Mouse (Mus musculus) forebrain, embryonic 14.5 days (tissue): ENCODE results near the gene Smtn. TPM values are rescaled to one million over a fixed set of nuclear protein-coding genes. Genes with fewer than 3 reads are reported as not detected.
A peak's percentile ranks its signal among the peaks of the same experiment; 100 is the strongest.

Experiments
- ATAC-seq: fragments of 200-750 bp; cut with Nextera tagmentation; 2 replicates; pipeline ENCODE4 v1.8.0; 2017; ENCODE audit warnings: mild to moderate bottlenecking, moderate library complexity
- DNase-seq: peaks from one replicate; pipeline ENCODE4 v3.0.0-alpha.2; 2015; ENCODE audit warnings: low spot score
- H3K27ac ChIP-seq: fragments of 300-500 bp; sonication (generic); 2 replicates; pipeline ENCODE4 v1.5.1; 2014; ENCODE audit warnings: low read depth, mild to moderate bottlenecking, control low read depth, low read length, moderate library complexity
- H3K27me3 ChIP-seq: fragments of 300-500 bp; sonication (generic); replicated peaks from 2 replicates; pipeline ENCODE4 v1.6.1; 2014; ENCODE audit warnings: low read length, control low read depth, mixed read lengths; ENCODE audit not compliant: control insufficient read depth, insufficient read depth
- H3K36me3 ChIP-seq: fragments of 300-500 bp; sonication (generic); 2 replicates; pipeline ENCODE4 v1.6.1; 2014; ENCODE audit warnings: low read length, control low read depth; ENCODE audit not compliant: control insufficient read depth, insufficient read depth
- H3K4me1 ChIP-seq: fragments of 300-500 bp; sonication (generic); 2 replicates; pipeline ENCODE4 v1.6.1; 2014; ENCODE audit warnings: antibody characterized with exemption, low read length, control low read depth; ENCODE audit not compliant: control insufficient read depth, insufficient read depth
- H3K4me2 ChIP-seq: fragments of 300-500 bp; sonication (generic); 2 replicates; pipeline ENCODE4 v1.6.1; 2014; ENCODE audit warnings: mild to moderate bottlenecking, control low read depth, low read length
- H3K4me3 ChIP-seq: fragments of 300-500 bp; sonication (generic); 2 replicates; pipeline ENCODE4 v1.5.1; 2014; ENCODE audit warnings: low read depth, low read length, control low read depth
- H3K9ac ChIP-seq: fragments of 300-500 bp; sonication (generic); 2 replicates; pipeline ENCODE4 v1.6.1; 2014; ENCODE audit warnings: mild to moderate bottlenecking, low read length, control low read depth, moderate library complexity
- H3K9me3 ChIP-seq: fragments of 300-500 bp; sonication (generic); replicated peaks from 2 replicates; pipeline ENCODE4 v1.6.1; 2016; ENCODE audit warnings: low read length, control low read depth, mixed read lengths; ENCODE audit not compliant: control insufficient read depth
- WGBS: fragments of 180-500 bp; shearing (Covaris S2); extraction: QIAGEN DNeasy Blood & Tissue Kit; methylation state at CpG from one replicate; pipeline ENCODE4 v1.1.7; 2014; 5-methylcytosine and 5-hydroxymethylcytosine counted together
- polyA plus RNA-seq: library from polyadenylated mRNA; unstranded; fragments of >200 nt; fragmentation: Nextera tagmentation; extraction: Ambion mirVana; gene quantifications from 2 replicates; pipeline ENCODE4 v1.2.1, GENCODE M21; 2014

The Smtn gene
- polyA plus RNA-seq, 1 experiment from 2014 or later: 11.6 TPM

DNA sequence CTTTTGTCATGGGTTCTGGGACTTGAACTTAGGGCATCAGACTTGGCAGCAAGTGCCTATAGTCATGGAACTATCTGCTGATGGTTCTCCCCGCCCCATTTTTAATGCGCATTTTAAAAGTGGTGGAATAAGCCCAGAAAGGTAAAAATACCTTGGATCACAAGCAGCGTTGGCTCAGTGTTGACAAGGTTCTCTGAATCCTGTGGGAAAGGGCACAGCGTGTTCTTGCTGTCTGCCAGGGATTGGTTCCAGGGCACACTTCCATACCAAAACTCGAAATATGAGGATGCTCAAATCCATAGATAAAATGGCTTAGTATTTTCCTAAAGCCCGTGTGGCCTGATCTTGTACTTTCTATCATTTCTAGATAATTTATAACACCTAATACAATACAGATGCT is 27.1 kb downstream of the Smtn start:
- DNase-seq (no peak), ATAC-seq (no peak)
- 88% methylated on average over 6 of the region's 6 CpGs for WGBS
- H3K4me1 ChIP-seq: peaks cover 7% of the 10 kb centered on the region; the same call in 1 of the 2 replicates
- no peak overlapping the region for H3K4me3 ChIP-seq
- H3K4me2 ChIP-seq: no peak overlapping the region
- no peaks in the 10 kb centered on the region for H3K9me3 ChIP-seq
- H3K36me3 ChIP-seq: no peaks in the 10 kb centered on the region
- H3K27ac ChIP-seq: no peak overlapping the region
- H3K27me3 ChIP-seq: 0 out of 2 replicates have a peak, but pooled peaks cover 12% of the 10 kb centered on the region
- no peak overlapping the region for H3K9ac ChIP-seq

DNA sequence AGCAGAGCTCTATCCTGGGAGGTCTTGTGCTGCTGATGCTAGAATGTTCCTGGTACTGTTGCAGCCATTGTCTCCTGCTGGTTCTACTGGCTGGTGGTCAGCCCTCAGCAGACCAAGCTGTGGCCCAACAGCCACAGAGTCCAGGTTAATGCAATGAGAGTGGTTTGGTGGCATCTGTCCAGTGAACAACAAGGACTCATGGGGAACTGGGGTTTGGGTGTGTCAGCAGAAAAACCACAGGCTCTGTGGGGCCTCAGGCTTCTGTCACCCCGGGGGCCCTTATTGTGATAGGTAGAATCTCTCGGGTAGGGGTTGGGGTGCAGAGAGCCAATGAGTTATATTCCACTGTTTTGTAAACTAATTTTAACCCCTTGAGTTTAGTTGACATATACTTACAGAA is 30.1 kb downstream of the Smtn start:
- DNase-seq: no peak
- ATAC-seq: no peak
- no peak overlapping the region for H3K9ac ChIP-seq
- 92% methylated on average over 2 of the region's 2 CpGs for WGBS
- H3K36me3 ChIP-seq: no peaks in the 10 kb centered on the region
- H3K4me3 ChIP-seq: no peak overlapping the region
- H3K4me2 ChIP-seq: no peak overlapping the region
- no peak overlapping the region for H3K27ac ChIP-seq
- no peaks in the 10 kb centered on the region for H3K27me3 ChIP-seq
- 0 out of 2 replicates have a peak, but pooled peaks cover 2% of the 10 kb centered on the region for H3K4me1 ChIP-seq
- H3K9me3 ChIP-seq: no peaks in the 10 kb centered on the region

DNA sequence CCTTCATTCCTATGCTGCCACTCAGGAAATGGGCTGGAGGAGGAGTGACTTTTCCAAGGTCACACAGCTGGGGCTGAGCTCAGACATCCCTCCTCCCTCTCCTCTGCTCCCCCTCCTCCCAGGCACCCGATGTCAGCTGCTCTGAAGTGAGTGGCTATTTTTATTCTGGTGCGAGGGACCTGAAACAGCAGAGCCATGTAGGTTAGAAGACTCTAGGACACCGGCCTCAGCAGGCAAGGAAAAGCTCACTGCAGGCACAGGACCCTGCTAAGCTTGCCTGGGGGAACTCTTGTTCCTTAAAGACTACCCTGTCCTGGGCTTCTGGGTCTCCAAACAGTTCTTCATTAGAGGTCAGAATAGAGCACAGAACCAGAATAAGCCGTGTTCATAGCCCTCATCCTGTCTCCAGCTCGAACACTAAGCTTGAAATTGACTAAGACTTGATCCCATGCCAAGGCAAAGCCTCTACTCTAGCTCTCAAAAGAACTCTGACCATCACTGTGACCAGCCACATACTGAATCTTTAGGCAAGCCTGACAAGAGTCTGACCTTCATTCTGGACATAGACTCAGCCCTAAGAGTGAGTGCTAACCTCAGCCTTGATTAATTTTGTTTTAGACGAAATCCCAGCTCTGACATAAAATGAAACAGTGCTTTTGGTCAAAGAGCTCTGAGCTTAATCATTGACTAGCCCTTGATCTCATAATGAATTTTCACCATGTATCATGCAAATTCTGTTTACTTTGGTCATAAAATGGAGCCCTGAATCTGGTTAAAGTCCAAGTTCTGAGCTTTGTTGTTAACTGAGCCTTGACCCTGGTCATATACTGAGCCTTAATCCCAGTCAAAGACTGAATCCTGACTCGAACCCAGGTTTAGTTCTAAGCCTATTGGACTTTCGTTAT is 31.0 kb downstream of the Smtn start:
- no peak overlapping the region for H3K27ac ChIP-seq
- H3K27me3 ChIP-seq: no peaks in the 10 kb centered on the region
- H3K4me3 ChIP-seq: no peak overlapping the region
- H3K36me3 ChIP-seq: no peaks in the 10 kb centered on the region
- no peaks in the 10 kb centered on the region for H3K9me3 ChIP-seq
- ATAC-seq (no peak), DNase-seq (no peak)
- 73% methylated on average over 8 of the region's 8 CpGs for WGBS
- H3K9ac ChIP-seq: no peak overlapping the region
- no peaks in the 10 kb centered on the region for H3K4me1 ChIP-seq
- no peak overlapping the region for H3K4me2 ChIP-seq

DNA sequence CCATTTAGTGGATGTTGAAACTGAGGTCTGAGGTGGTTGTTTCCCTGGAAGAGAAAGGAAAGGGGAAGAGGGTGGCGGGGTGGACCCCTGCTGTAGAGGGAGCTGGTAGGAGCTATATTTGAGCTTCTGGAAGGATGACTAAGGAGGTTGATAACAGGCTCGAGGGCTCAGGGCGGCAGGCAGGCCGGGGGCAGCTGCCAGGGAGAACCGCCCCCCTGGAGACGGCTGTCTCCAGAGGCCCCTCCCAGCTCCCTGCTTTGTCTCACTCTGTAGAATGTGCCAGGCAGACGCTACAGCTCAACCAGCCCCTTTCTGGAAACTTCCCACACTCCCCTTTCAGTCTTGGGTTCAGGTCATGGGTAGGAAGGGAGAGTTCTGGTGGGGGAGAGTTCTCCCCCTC is 32.2 kb downstream of the Smtn start:
- Histone ChIP-seq H3K4me3 (no peak overlapping the region), H3K9me3 (no peaks in the 10 kb centered on the region), H3K4me1 (no peaks in the 10 kb centered on the region), H3K27ac (no peak overlapping the region), H3K36me3 (no peaks in the 10 kb centered on the region), H3K4me2 (no peak overlapping the region), H3K9ac (no peak overlapping the region), H3K27me3 (no peaks in the 10 kb centered on the region)
- 36% methylated on average over 7 of the region's 7 CpGs for WGBS
- ATAC-seq (no peak), DNase-seq (no peak)

DNA sequence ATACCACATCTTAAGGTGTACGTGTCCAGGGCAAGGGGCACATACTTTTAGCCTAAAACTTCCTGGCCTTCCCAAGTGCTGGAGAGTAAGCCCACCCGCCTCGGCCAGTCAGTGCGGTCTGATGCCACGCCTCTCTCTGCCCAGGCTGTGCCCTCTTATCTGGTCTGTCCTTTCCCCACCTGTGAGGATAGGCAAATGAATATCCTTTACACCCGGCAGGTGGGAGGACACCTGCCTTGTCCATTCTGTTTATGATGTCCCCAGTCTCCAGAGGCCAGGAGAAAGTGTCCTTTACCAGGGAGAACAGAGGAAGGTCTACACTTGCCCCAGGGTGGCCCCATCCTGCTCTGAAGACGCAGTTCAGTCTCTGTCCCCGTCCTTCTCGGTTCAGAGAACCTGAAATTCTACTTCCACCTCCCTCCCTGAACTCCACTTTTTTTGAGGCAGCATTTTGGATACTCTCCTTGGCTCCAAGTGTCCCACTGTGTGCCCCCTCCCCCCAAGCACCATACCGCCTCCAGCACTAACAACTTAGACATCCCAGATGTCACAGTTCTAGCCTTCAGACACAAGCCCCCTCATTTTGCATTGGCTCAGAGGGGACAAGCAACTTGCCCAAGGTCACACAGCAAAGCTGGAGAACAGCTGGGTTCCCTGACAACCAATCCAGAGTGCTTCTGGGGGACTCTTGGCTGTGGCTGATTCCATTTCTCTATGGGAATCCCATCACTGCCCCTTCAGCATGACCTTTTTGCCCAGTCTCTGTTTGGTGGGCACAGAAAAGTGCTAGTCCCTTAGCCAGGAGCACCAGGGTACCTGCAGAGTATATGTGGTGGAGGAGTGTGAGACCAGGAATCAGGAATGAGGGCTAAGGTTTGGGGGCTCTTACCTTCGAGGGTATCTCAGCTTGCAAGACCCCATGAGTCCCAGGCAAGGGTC is 36.4 kb downstream of the Smtn start:
- Histone ChIP-seq H3K27me3 (no peaks in the 10 kb centered on the region), H3K4me1 (no peaks in the 10 kb centered on the region), H3K9me3 (no peaks in the 10 kb centered on the region), H3K4me2 (peak overlapping the region; percentile 18; the same call in 1 of the 2 replicates), H3K36me3 (no peaks in the 10 kb centered on the region), H3K9ac (0 out of 2 replicates have a peak overlapping the region, but pooled peaks have one; percentile 3), H3K4me3 (no peak overlapping the region), H3K27ac (no peak overlapping the region)
- no peak for ATAC-seq
- WGBS: 62% methylated on average over 11 of the region's 11 CpGs
- no peak for DNase-seq

DNA sequence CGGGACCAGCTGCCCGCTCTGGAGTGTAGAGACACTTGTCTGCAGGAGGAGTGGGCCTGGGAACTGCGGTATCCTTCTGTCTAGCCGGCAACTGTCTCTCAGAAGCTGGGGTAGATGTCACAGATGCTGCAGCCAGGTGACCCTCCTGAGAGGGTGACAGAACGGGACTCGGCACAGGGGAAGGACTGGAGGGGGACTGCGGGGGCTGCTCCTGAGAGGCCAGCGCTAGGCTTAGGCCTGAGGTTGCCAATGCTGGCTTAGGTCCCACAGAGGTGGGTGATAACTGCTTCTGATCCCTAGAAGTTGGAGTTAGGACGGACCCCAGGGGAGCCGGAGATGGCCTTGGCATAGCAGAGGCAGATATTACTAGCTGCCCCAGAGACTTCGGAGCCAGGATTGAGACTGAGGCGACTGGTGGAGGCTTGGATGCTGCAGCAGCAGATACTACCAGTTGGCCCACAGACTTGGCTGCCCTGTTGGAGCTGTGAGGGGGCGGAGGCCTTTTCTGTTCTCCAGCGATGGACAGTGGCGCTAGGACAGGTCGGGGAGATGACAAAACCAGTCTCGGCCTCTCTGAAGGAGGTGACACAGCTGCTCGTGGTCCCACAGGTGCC is 37.8 kb downstream of the Smtn start:
- no peaks in the 10 kb centered on the region for H3K4me1 ChIP-seq
- H3K4me3 ChIP-seq: no peak overlapping the region
- 84% methylated on average over 18 of the region's 18 CpGs for WGBS
- no peak overlapping the region for H3K27ac ChIP-seq
- H3K36me3 ChIP-seq: no peaks in the 10 kb centered on the region
- H3K9ac ChIP-seq: no peak overlapping the region
- DNase-seq: no peak
- ATAC-seq: no peak
- H3K9me3 ChIP-seq: no peaks in the 10 kb centered on the region
- no peaks in the 10 kb centered on the region for H3K27me3 ChIP-seq
- H3K4me2 ChIP-seq: no peak overlapping the region

DNA sequence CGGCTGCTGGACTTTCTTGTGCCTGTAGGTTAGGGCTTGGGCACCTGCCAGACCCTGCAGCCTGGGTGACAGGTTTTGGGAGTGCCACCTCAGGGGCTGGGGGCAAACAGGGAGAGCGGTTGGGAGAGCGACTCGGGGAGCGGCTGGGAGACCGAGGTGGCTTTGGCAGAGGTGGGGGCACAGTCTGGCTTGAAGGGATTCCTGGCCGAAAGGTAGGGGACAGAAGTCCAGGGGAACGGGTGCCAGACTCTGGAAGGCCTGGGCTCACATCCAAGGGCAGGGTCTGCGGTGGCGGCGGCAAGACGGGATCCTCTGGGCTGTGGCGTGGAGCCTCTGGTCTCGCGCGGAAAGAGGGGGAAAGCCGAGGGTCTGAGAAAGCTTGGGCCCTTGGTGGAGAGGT is 38.4 kb downstream of the Smtn start:
- H3K4me1 ChIP-seq: no peaks in the 10 kb centered on the region
- 82% methylated on average over 17 of the region's 17 CpGs for WGBS

DNA sequence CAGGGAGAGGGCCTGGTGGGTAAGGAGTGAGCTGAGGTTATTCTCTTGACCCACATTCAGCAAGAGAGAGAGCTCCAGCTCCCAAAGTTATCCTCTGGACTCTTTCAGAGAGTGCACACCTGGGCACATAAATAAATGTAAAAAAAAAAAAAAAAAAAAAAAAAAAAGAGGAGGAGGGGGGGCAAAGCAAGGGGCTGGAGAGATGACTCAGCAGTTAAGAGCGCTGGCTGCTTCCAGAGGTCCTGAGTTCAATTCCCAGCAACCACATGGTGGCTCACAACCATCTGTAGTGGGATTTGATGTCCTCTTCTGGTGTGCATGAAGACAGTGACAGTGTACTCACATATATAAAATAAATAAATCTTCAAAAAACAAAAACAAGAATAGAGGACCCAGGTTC is 43.1 kb downstream of the Smtn start:
- Histone ChIP-seq H3K4me1 (no peaks in the 10 kb centered on the region), H3K9ac (no peak overlapping the region), H3K27ac (no peak overlapping the region), H3K36me3 (no peaks in the 10 kb centered on the region), H3K4me2 (no peak overlapping the region), H3K27me3 (no peaks in the 10 kb centered on the region), H3K4me3 (no peak overlapping the region), H3K9me3 (no peaks in the 10 kb centered on the region)
- DNase-seq (no peak), ATAC-seq (no peak)
- 100% methylated on average over 1 of the region's 1 CpGs for WGBS

More for the DNA sequence above, 38.4 kb downstream of the Smtn start:
- ATAC-seq (no peak), DNase-seq (no peak)
- Histone ChIP-seq H3K9ac (no peak overlapping the region), H3K27ac (no peak overlapping the region), H3K36me3 (no peaks in the 10 kb centered on the region), H3K9me3 (no peaks in the 10 kb centered on the region), H3K27me3 (no peaks in the 10 kb centered on the region), H3K4me2 (no peak overlapping the region), H3K4me3 (no peak overlapping the region)
